Mouse (Mus musculus): ENCODE measurements around the gene Lhfp.

DNA sequence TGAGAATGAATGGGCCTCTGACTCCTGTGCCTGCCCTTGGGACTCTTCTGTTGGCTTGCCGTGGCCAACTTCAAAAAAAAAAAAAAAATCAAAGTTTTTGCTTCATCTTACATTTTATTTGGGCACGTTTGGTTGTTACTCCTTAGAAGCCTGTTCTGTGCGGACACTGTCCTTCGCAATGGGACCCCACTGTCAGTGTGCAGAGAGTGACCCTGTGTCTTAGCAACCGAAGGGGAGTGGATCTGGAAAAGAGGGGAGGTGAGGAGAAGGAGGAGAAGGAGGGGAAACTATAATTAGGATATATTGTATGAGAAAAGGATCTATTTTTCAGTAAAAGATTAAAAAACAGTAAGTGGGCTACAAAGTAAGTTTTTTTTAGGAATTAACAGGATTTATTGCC lies 242.7 kb downstream of the Lhfp start:
- TF ChIP-seq CTCF (IDR thresholded peaks at IDR 0.05; ENCODE audit: low read depth, low read length) (no peak), POLR2A (IDR thresholded peaks at IDR 0.05; ENCODE audit: extremely low read depth, insufficient read depth, low read length) (no peak)
